Mouse (Mus musculus): Measurements from ENCODE around the gene Zcchc7.
"Not testable (repeated sequence)": the region's sequence is repeated elsewhere in the genome, so short reads cannot be mapped to it uniquely, and the experiment has no call there.

The Zcchc7 gene

GRCm38 (mm10) chr4:44917312-44917848 lies 161.7 kb downstream of the Zcchc7 start:
- no peak for DNase-seq (ENCODE audit: low read depth)

DNA sequence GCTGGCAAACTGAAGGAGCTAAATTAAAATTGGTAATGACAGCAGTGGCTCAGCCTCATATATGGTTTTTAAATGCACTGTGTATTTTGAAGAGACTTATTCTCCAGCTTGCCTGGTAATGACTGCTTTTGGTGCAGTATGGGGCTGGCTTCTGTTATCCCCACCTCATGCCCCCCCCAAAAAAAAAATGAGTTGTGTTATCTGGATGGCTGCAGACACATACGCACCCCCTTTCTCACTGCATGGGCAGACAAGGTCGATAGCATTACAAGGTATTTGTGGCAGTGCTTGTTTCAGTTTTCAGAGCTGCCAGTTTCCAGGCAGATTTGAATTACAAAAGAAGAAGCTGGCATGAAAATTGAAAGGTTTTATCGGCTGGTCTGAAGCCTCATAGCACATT lies 162.2 kb downstream of the Zcchc7 start:
- DNase-seq (ENCODE audit: low read depth): no peak

DNA sequence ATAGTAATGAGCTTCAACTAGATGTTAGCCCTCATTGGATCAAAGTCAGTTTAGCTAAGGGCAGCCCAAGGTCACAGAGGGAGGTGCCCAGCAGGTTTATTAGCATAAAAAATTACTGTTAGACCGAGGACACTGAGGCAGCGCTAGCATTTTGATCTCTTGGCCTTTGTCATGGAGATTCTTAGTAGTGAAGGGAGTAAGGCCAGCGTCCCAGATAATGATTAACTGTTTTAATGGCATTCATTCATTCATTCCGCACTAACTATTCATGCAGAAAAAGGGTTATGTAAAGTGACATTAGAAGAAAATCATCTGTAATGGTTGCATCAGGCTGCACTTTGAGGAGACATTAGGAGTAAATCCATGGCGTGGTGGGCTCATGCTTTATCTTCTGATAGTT lies 165.2 kb downstream of the Zcchc7 start:
- DNase-seq (ENCODE audit: low read depth): no peak

- DNase-seq (ENCODE audit: low read depth): no peak
Observed at GRCm38 (mm10) chr4:44922466-44923128, 166.9 kb downstream of the Zcchc7 start.

DNA sequence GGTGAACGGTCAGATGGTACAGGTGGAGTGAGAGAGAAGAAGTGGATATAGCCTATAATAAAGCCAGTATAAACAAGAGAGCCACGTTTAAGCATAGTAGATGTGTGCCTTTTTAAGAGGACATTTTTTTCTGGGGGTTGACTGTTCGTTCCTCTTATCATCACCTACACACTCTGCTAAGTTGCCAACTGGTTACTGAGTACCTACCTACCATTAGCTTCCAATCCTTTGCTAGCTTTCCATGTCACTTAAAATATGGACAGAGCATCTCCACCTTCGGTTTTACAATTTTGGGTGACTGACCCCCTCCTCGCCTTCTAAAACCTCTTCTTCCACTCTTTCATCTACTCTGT lies 167.4 kb downstream of the Zcchc7 start:
- no peak for DNase-seq (ENCODE audit: low read depth)

DNA sequence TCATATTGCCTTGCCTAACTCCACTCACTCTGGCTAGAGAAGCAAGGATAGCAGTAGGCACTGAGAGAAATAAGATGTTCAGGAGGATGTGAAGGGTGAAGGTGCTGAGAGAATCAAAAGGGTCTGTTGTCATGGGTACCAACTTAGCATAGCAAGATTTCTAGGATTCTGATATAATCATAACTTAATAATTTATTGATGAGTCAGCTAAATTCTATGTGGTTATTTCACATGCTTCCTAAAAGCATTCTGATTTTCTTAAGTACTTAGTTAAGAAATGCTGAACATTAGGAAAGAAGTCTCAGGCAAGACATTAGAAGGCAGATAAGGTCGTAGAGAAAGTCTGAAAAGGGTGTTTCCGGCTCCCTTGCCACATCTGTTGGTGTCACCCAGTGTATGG lies 172.3 kb downstream of the Zcchc7 start:
- DNase-seq (ENCODE audit: low read depth): no peak

DNA sequence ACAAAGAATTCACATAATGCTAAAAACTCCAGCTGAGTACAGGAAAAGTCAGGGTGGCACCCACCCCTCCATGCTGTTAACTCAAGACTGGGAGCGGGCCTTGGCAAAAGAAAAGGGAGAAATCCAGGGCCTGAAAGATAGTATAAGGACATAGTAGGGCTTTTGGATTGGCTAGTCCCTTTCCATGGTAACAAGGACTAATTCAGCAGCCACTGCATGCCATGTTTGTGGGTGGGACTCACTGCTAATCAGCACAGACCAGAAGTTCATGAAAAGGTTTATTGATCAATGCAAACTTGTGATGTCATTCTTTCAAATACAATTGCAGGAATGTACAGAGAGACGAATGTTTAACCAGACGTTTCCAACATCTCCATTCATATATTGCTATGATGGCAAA lies 173.1 kb downstream of the Zcchc7 start:
- DNase-seq (ENCODE audit: low read depth): no peak

GRCm38 (mm10) chr4:44930406-44930805 lies 174.7 kb downstream of the Zcchc7 start:
- no peak for DNase-seq (ENCODE audit: low read depth)

DNA sequence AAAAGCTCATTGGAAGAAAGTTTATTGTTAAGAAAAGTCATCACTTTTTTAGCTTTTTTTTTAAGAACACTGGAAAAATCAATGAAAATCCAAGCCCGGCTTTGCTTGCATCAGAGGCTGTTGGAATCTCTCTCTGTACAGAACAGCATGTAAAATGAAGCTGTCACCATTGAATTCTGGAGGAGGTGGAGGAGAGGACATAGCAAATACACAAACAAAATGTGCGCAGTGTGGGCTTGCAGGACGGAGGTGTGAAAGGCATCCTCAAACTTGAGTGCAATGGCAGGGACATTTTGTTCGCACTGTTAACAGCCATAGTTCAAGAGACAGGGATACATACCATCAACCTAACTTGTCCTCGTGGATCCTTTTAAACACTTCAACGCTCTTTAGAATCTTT lies 176.1 kb downstream of the Zcchc7 start:
- no peak for DNase-seq (ENCODE audit: low read depth)

- DNase-seq (ENCODE audit: low read depth): no peak
Observed at GRCm38 (mm10) chr4:44938359-44939340, 183.0 kb downstream of the Zcchc7 start.

DNA sequence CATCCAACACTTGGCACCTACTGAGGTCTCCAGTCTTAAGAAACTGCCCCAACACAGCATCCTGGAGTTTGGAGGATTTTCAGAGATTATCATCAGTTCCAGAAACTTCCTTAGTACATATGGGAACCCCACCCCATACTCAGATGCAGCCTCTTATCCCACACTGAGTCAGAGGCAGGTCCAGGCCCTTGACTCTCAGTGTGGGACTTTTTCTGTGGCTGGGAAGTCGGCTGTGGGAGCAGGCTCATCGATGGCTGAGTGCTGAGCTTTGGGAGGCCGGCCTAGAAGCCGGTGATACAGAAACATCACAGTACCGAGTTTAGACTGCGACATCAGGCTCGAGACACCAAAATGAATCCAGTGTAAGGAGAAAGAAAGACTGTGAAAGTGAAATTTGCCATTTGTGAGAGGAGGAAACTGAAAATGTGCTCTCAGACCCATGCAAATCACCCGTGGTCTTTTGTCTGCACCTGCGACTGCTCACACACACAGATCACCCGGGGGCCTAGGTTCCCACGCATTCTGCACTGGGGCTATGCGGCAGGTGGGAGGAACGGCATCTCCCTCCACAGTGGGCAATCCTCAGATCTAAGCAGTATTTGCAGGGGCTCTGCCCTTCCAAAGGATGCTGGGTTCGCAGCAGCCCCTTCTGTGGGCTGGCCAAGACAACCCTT lies 184.0 kb downstream of the Zcchc7 start:
- no peak for DNase-seq (ENCODE audit: low read depth)

DNA sequence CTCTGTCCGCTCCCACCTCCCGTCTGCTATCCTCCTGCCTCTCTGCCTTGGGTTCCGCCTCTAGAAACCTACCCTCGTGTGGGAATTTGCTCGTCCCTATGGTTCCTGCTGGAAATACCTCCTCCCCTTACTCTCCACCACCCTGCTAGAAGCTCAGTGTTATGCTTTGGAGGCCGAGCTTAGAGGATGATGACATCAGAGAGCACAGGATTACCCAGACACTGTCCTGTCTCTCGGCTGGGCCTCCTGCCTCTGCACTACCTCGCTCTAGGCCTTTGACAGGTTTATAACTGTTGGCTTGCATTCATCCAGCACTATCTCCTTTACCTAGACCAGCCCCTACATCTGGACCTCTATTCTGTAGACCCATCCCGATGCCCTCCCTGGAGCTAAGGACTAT lies 184.6 kb downstream of the Zcchc7 start:
- no peak for DNase-seq (ENCODE audit: low read depth)

DNA sequence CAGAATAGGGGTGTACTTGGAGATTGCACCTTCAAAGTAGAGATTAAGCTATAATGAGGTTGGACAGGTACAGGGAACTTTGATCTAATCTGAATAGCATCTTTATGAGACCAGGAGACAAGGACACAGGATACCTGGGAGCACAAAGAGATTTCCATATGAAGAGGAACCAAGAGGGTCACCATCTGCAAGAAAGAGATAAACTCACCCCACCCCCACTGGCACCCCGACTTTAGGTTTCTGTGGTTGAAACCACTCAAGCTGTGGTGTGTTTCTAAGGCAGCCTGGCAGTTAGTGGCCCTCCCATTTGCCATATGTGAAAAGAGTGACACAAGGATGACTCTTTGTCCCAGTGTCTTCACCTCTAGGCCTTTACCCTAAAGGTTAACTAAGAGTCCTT lies 186.6 kb downstream of the Zcchc7 start:
- no peak for DNase-seq (ENCODE audit: low read depth)

DNA sequence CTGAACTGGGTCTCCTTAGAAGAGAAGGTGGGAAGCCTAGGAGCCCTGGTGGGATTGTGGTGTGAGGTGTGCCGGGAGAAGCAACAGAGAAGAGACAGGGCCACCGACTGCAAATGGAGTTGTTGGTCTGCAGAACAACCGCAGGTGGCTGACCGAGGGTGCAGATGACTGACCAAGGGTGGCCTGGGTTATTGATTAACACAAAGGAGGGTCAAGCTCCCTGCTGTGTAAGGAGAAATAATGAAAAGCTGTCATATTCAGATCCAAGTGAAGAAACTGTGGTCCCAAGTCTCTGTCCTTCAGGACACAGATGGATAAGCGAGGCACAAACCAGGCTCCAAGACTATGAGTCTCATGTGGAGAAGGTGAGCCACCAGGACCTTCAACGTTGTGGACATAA lies 187.8 kb downstream of the Zcchc7 start:
- no peak for DNase-seq (ENCODE audit: low read depth)

DNA sequence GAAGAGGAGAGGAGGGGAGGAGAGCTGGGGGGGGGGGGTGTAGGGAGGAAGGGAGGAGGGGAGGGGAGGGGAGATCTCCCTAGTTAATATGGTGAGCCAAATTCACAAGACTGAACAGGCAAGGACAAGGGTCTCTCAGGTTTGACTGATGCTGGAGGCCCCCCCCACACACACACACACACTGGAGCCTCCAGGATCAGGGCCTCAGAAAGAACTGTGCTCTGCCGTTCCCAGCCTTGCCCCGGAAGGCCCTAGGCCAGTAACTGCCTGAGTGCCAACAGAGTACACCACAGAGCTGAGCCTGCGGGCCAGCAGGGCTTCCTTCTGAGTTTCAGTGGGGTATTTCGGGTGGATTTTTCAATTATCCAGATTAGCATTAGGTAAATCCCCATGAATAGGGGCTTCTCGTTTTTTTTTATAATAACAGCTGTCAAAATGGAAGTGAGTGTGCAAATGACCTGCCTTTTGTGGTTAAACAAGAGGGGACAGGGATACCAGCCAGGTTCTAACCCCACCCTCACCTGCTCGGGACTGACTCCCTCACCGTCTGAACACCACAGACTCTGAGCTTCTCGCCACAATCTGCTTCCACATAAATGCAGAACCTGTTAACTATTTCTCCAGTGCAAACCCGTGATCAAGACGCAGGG lies 188.9 kb downstream of the Zcchc7 start:
- DNase-seq (ENCODE audit: low read depth): no peak

GRCm38 (mm10) chr4:44946126-44946525 lies 190.4 kb downstream of the Zcchc7 start:
- not testable (repeated sequence) for DNase-seq (ENCODE audit: low read depth)

- DNase-seq (ENCODE audit: low read depth): no peak
Observed at GRCm38 (mm10) chr4:44947464-44947863, 191.8 kb downstream of the Zcchc7 start.

- DNase-seq (ENCODE audit: low read depth): no peak
Observed at GRCm38 (mm10) chr4:44948314-44948713, 192.6 kb downstream of the Zcchc7 start.

DNA sequence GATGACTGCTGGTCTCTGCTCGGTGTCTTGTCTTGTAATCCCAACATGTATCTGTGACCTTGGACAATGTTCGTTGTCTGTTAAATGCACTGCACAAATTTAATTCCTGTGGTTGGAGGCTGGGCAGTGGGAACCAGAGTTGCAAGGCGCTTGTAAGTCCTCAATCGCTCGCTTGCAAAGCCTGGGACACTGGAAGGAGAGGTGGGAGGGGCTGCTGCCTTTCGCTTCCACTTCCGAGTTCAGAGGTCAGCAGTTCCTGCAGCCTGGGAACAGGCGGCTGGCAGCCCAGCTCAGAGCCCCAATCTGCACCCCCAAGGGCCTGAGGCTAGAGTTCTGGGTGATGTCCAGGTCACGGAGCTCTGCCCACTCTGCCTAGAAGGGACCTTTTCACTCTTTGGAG lies 197.4 kb downstream of the Zcchc7 start:
- no peak for DNase-seq (ENCODE audit: low read depth)

GRCm38 (mm10) chr4:44958776-44959175 lies 203.1 kb downstream of the Zcchc7 start:
- DNase-seq (ENCODE audit: low read depth): no peak

DNA sequence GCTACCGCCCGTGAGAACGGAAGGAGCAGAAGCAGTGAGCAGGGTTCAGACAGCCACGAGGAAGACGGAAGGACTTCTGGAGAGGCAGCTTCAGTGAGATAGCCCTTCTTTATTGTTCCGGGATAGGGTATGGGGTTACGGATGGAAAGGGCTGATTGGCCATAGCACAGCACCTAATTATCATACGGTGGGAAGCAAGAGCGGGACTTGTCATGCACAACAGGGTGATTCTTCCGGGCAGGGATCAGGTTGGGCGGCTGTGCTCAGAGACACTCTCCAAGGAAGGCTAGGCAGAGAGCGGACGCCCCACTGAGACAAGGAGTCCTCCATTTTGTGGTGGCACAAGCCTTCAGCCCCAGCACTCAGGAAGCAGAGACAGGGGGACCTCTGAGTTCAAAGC lies 203.5 kb downstream of the Zcchc7 start:
- no peak for DNase-seq (ENCODE audit: low read depth)

GRCm38 (mm10) chr4:44963156-44963555 lies 207.5 kb downstream of the Zcchc7 start:
- DNase-seq (ENCODE audit: low read depth): no peak
